Mouse (Mus musculus): ENCODE data around the gene Myom3.

- TF ChIP-seq CTCF (IDR thresholded peaks at IDR 0.05; ENCODE audit: control insufficient read depth, insufficient read depth, insufficient read length): no peak
- no peak for TF ChIP-seq MAX (IDR thresholded peaks at IDR 0.05)
- no peak for TF ChIP-seq FOSL1 (IDR thresholded peaks at IDR 0.05; ENCODE audit: insufficient read depth, low read length, poor library complexity, severe bottlenecking)
- no peak for TF ChIP-seq USF1 (IDR thresholded peaks at IDR 0.05; ENCODE audit: low read depth)
Measured at GRCm38 (mm10) chr4:135851942-135852341, 92.4 kb downstream of the Myom3 start.

Data from C2C12 (cell line).